Mouse (Mus musculus) lung, postnatal 36 days (tissue): ENCODE measurements around the gene Nars2.
"Not testable (repeated sequence)": the region's sequence is repeated elsewhere in the genome, so short reads cannot be mapped to it uniquely, and the experiment has no call there.

Experiments
- DNase-seq: peaks from one replicate; pipeline ENCODE4 v3.0.0; 2022; ENCODE audit warnings: mixed read lengths

Nars2 gene

GRCm38 (mm10) chr7:96951281-96952051 lies at the start of gene Nars2:
TSS of gene Nars2 (plus strand) at chr7:96951505.
- DNase-seq = peak; percentile 95

DNA sequence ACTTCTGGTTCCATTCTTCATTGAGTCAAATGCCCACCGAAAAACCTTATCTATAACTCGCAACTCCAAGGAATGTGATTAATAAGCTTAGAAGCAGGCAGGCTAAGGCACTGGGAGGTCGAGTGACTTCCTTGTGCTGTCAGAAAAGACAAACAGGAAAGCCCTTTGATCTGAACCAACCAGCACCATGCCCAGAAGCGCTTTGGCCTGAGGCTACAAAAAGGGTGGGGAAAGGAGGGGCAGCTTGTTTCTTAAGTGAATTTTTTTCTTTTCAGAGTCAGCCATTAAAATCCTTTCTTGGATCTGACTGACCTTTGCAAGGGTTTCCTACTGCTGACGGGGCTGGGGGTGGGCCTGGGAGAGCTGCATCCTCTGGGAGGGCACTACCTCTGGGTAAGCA lies 49.1 kb upstream of the Nars2 start:
- DNase-seq = peak; percentile 30

- DNase-seq = no peak
Measured at GRCm38 (mm10) chr7:96903088-96903985, 48.0 kb upstream of the Nars2 start.

- no peak for DNase-seq
Measured at GRCm38 (mm10) chr7:96904442-96904841, 46.9 kb upstream of the Nars2 start.

DNA sequence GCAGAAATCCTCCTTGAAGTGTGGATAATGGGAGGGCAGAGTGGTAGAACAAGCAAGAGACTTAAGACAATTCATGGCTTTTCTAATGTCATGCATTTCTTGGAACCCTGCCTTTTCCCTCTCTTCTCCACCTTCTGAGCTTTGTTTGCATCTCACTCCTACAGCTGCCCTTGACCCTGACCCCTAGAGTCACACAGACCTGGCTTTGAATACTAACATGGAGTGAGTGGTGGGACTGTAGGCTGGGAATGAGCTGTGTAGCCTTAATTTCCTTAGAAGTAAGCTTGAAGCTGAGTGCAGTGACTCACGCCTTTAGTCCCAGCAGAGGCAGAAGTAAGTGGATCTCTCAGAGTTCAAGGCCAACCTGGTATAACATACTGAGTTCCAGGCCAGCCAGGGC lies 46.4 kb upstream of the Nars2 start:
- DNase-seq = no peak

DNA sequence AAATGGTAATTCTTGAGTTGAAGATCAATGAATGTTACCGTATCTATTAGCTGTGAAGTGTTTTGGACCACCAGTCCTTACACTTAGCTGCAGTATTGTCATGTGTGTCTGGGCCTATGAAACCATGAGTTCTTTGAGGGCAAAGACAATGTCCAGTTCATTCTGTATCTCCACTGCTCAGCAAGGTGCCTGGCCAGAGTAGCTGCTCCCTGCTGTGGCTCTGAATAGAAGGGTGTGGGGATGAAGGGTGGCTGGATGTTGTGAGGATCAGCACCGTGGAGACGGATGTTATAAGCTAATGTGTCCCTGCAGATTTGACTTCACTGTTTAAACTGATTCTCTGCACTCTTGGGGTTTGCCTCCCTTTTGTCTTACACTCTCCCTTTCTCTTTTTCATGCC lies 45.9 kb upstream of the Nars2 start:
- DNase-seq = no peak

GRCm38 (mm10) chr7:96906216-96906615 lies 45.1 kb upstream of the Nars2 start:
- DNase-seq = no peak

- no peak for DNase-seq
Measured at GRCm38 (mm10) chr7:96907971-96908680, 43.2 kb upstream of the Nars2 start.

DNA sequence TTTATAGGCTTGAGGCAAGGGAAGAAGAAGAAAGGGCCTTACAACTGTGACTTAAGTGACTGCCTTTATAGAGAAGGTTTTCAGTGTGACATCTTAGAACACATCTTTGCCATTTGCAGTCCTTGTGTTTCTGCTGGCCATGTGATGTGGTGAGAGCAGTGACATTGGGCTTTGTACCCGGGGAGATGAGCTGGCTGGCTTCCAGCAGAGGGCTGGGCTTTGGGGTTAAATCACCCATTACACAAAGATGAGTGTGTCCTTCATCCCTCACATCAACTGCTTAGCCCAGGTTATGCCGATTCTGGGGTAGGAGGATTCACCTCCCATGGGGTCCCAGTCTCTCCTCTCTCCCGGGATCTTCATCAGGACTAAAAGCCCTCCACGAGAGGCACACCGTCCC lies 41.4 kb upstream of the Nars2 start:
- DNase-seq = no peak

DNA sequence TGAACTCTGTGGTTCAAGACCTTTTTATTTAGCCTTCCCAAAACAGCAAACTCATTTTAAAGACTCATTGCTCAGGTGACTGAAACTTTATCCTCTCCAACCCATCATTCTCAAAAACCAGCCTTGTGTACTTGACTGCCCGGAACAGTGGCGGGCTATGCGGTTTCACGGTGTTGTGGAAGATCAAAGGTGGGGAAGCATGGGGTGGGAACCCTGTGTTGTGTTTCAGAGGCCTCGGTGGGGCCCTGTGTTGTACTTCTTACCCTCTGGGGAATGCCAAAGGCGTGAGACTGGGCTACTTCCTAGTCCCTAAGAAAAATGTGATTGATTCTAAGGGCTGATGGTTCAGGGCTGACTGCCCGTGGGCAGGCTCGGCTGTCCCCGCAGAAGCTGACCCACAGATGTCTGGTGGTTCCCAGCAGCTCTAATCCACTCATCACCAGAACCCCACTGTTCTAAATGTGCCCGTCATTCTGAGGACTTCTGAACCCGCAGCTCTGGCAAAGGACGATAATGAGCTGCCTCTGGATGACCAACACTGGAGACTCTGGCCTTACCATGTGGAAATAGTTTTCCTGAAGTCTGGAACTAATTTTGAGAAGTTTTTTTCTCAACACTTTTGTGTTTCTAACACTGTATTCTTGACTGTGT lies 40.9 kb upstream of the Nars2 start:
- no peak for DNase-seq

GRCm38 (mm10) chr7:96914031-96914430 lies 37.3 kb upstream of the Nars2 start:
- DNase-seq = peak; percentile 89

DNA sequence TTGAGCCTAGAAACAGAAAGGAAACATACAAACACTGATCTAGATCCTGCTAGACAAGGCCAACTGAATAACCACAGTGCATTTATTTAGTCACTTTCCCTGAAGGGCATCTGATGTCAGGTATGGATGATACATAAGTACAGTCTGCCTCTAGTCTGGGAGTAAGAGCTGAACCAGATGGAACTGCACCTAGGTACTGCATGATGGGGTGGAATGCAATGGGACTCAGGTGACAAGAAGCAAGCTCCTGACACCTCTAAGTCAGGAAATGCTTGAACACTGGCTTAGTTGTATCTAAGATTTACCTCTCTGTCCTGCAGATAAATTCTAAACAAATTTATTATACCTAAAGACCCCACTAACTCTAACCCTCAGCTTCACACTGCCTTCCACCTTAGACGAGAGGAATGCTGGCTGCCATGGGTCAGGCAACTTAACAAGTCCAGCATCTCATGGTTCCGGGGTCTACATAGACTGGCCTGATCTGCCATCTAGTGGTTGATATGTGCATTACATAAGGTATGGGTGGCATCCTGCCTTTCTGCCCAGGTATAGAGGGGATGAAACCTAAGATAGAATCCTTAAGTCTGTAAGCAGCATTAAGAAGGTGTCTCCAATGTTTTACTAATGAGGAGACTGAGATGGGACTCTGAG lies 35.7 kb upstream of the Nars2 start:
- peak; percentile 79 for DNase-seq

GRCm38 (mm10) chr7:96920447-96921095 lies 30.7 kb upstream of the Nars2 start:
- no peak for DNase-seq

DNA sequence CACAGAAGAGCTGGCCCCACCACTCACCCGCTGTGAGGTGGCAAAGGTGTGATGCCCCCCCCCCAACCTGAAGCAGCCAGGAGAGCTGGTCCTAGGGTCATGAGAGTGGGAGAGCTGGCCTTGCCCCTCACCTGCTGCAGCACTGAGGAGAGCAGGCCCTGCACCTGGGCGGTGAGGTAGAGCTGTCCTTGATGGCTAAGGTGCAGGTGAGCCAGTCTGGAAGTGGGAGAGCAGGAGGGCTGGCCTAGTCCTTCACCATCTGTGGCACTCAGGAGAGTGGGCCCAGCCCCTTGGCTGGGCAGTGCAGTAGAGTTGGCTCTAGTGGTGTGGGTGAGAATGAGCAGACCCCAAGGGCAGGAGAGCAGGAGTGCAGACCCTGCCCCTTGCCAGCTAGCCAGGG lies 28.4 kb upstream of the Nars2 start:
- DNase-seq = no peak

DNA sequence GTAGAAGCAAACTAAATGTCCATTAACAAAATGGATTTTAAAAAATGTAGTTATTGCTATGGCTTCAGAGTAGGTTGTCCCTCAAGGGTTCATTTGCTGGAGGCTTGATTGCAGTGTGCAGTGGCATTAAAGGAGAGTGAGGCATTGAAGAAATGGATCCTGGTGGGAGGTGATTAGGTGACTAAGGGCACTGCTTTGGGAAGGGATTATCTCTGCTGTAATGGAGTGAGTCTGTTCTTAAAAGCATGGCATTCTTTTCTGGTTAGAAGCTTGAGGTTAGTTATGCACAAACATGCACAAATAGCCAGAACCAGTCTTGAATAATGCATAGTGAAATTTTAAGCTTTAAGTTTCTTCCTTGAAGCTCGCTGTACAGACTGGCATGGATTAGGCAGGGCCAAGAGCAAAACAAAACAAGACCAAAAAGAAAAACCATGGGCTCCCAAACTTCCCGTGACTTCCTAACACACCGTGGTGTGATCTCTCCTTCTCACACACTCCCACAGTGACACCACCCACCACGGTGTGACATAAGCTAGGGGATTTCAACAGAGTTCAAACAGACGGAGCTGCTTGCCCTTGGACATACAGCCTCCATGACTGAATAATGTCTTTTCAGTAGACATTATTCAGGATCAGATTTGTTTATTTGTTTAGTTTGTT lies 7.5 kb upstream of the Nars2 start:
- DNase-seq = no peak

DNA sequence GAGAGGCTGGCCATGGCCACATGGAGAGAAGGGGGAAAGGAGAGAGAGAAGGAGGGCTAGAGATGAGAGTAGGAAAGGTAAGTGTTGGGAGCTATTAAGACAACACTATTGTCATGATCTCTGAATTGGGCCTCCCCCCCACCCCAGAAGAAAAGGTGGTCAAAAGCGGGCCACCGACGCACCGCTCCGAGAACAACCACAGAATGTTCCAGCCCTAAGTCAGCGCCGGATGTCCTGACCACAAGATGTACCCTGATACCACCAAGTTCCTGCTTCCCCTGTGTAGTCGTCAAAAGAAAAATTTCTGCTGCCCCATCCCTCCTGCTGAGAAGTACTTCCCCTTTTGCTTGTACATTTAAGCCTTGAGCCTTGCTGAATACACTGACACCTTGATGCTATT lies 4.8 kb upstream of the Nars2 start:
- DNase-seq = not testable (repeated sequence)

- peak; percentile 42 for DNase-seq
Measured at GRCm38 (mm10) chr7:96952094-96952493, 789 bp downstream of the Nars2 start.

- no peak for DNase-seq
Measured at GRCm38 (mm10) chr7:96959168-96959567, 7.9 kb downstream of the Nars2 start.

DNA sequence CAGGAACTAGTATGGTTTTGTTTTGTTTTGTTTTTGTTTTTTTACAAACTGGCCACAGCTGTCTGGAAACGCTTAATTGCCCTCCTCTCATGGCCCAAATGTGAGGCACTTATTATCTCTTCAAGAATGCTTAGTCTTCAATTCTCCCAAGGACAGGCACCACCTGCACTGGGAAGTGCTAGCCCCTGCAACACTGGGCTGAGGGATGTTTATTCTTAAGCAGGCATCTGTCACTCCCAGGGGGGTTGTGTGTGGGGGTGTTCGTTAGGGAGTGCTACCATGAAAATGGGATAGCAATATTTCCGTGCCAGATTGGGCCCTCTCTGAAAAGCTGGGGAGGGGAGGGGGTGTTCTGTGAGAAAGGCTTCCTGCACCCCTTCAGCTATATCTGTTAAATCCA lies 15.9 kb downstream of the Nars2 start:
- no peak for DNase-seq

GRCm38 (mm10) chr7:96970359-96970758 lies 19.1 kb downstream of the Nars2 start:
- peak; percentile 75 for DNase-seq
